Mouse (Mus musculus) brain, embryonic 18.5 days (tissue): Measurements from ENCODE around the gene Cbr4.

Experiments used
- DNase-seq: peaks from one replicate; pipeline ENCODE4 v3.0.0-alpha.2; 2012; ENCODE audit warnings: low read depth, low spot score

Cbr4 gene

GRCm38 (mm10) chr8:61488631-61489030 lies 1.1 kb downstream of the Cbr4 start:
- DNase-seq = no peak

GRCm38 (mm10) chr8:61497110-61497509 lies 9.6 kb downstream of the Cbr4 start:
- DNase-seq = no peak

GRCm38 (mm10) chr8:61499035-61499434 lies 11.5 kb downstream of the Cbr4 start:
- DNase-seq = no peak

GRCm38 (mm10) chr8:61500914-61501313 lies 13.4 kb downstream of the Cbr4 start:
- DNase-seq = no peak

- DNase-seq = no peak
These were observed 14.7 kb downstream of the Cbr4 start for GRCm38 (mm10) chr8:61502277-61502676.

- no peak for DNase-seq
These were observed 27.8 kb downstream of the Cbr4 start for GRCm38 (mm10) chr8:61515110-61515930.

- peak; percentile 72 for DNase-seq
These were observed 28.6 kb downstream of the Cbr4 start for GRCm38 (mm10) chr8:61515931-61516744.

- DNase-seq = no peak
These were observed 29.4 kb downstream of the Cbr4 start for GRCm38 (mm10) chr8:61516745-61517501.

- DNase-seq = no peak
These were observed 30.1 kb downstream of the Cbr4 start for GRCm38 (mm10) chr8:61517502-61518185.

GRCm38 (mm10) chr8:61522132-61522531 lies 34.6 kb downstream of the Cbr4 start:
- DNase-seq = no peak

- DNase-seq = no peak
These were observed 39.5 kb downstream of the Cbr4 start for GRCm38 (mm10) chr8:61527037-61527436.

- no peak for DNase-seq
These were observed 40.7 kb downstream of the Cbr4 start for GRCm38 (mm10) chr8:61528197-61528596.

- DNase-seq = no peak
These were observed 41.1 kb downstream of the Cbr4 start for GRCm38 (mm10) chr8:61528642-61529041.

- DNase-seq = no peak
These were observed 44.6 kb downstream of the Cbr4 start for GRCm38 (mm10) chr8:61531944-61532795.

GRCm38 (mm10) chr8:61532831-61533230 lies 45.3 kb downstream of the Cbr4 start:
- DNase-seq = no peak

GRCm38 (mm10) chr8:61533356-61533926 lies 45.9 kb downstream of the Cbr4 start:
- DNase-seq = no peak

GRCm38 (mm10) chr8:61535472-61535871 lies 47.9 kb downstream of the Cbr4 start:
- no peak for DNase-seq

- no peak for DNase-seq
These were observed 49.9 kb downstream of the Cbr4 start for GRCm38 (mm10) chr8:61537471-61537870.

- DNase-seq = peak; percentile 61
These were observed 52.4 kb downstream of the Cbr4 start for GRCm38 (mm10) chr8:61539828-61540500.

- DNase-seq = no peak
These were observed 62.1 kb downstream of the Cbr4 start for GRCm38 (mm10) chr8:61549585-61549984.
